8 mouse cellular contexts compared by ENCODE assay signal in genomic region chr7:141638077-141638476, GRCm38 (mm10). TPM values are rescaled to one million over a fixed set of nuclear protein-coding genes. Genes with fewer than 3 reads are reported as not detected.
DNase-seq lines count a peak whose midpoint lies in the region; ATAC-seq and TF ChIP-seq lines count a peak whose summit lies in the region.
"Not testable (repeated sequence)": the region's sequence is repeated elsewhere in the genome, so short reads cannot be mapped to it uniquely, and the experiment has no call there.

No protein-coding gene starts in this region.

- ATAC-seq in forebrain, embryonic 11.5 days (replicated peaks; ENCODE audit: low FRiP score) = peak; percentile 22; the same call in 1 of the 2 replicates
- ATAC-seq in hindbrain, embryonic 15.5 days (ENCODE audit: low FRiP score, low read depth) = peak; percentile 63
- ATAC-seq in limb, embryonic 11.5 days (ENCODE audit: insufficient number of reproducible peaks, low FRiP score, low TSS enrichment, low read depth) = peak; percentile 64
- ATAC-seq in lung, embryonic 14.5 days (ENCODE audit: insufficient read depth) = peak; percentile 64
- ATAC-seq in midbrain, embryonic 16.5 days = 0 out of 2 replicates have a peak, but pooled peaks have one; percentile 47
- peak; percentile 38 for ATAC-seq in stomach, embryonic 15.5 days (ENCODE audit: insufficient read depth, low FRiP score, low read depth)

- not testable (repeated sequence) for H3K36me3 ChIP-seq in forebrain, embryonic 11.5 days (ENCODE audit: control insufficient read depth, insufficient read depth, low read length); hindbrain, embryonic 15.5 days; limb, embryonic 11.5 days (ENCODE audit: control insufficient read depth, insufficient read depth, low read length); midbrain, embryonic 16.5 days (ENCODE audit: control insufficient read depth, insufficient read depth, low read length)
- peaks cover 16% of the 10 kb centered on the region for H3K36me3 ChIP-seq in lung, embryonic 14.5 days (ENCODE audit: insufficient read depth)
- peaks cover 12% of the 10 kb centered on the region; the same call in 1 of the 2 replicates for H3K36me3 ChIP-seq in stomach, embryonic 15.5 days

- WGBS in forebrain, embryonic 11.5 days = 89% methylated on average over 1 of the region's 3 CpGs
- 100% methylated on average over 2 of the region's 3 CpGs for whole genome bisulfite sequencing in hindbrain, embryonic 15.5 days
- 98% methylated on average over 1 of the region's 3 CpGs for WGBS in limb, embryonic 11.5 days
- 93% methylated on average over 1 of the region's 3 CpGs for WGBS in lung, embryonic 14.5 days
- WGBS in midbrain, embryonic 16.5 days = 93% methylated on average over 1 of the region's 3 CpGs
- 95% methylated on average over 2 of the region's 3 CpGs for WGBS in stomach, embryonic 15.5 days

- H3K4me3 ChIP-seq in forebrain, embryonic 11.5 days (ENCODE audit: low read depth, low read length); hindbrain, embryonic 15.5 days; limb, embryonic 11.5 days (ENCODE audit: low read depth, low read length); lung, embryonic 14.5 days (ENCODE audit: low read depth, low read length); midbrain, embryonic 16.5 days (ENCODE audit: low read depth, low read length); stomach, embryonic 15.5 days (replicated peaks): not testable (repeated sequence)

- TF ChIP-seq CTCF in lung, embryonic 14.5 days (IDR thresholded peaks at IDR 0.05; ENCODE audit: low read depth) = not testable (repeated sequence)

- peak; percentile 7 to 13 for DNase-seq in B cell, adult 2 months
- not testable (repeated sequence) for DNase-seq in forebrain, embryonic 11.5 days (ENCODE audit: low spot score); limb, embryonic 11.5 days (ENCODE audit: low spot score); lung, embryonic 14.5 days
- peak; percentile 15 to 28 for DNase-seq in heart, adult 9 months (ENCODE audit: low spot score in 2 of 2)

- H3K4me1 ChIP-seq in forebrain, embryonic 11.5 days (replicated peaks; ENCODE audit: control insufficient read depth, insufficient read depth, low read length); hindbrain, embryonic 15.5 days (replicated peaks); limb, embryonic 11.5 days (ENCODE audit: control insufficient read depth, insufficient read depth, low read length); lung, embryonic 14.5 days (ENCODE audit: insufficient read depth); midbrain, embryonic 16.5 days (ENCODE audit: control insufficient read depth, insufficient read depth, low read length); stomach, embryonic 15.5 days: not testable (repeated sequence)

- H3K27ac ChIP-seq in forebrain, embryonic 11.5 days (ENCODE audit: low read depth, low read length); hindbrain, embryonic 15.5 days (replicated peaks); limb, embryonic 11.5 days (replicated peaks; ENCODE audit: low read depth, low read length); lung, embryonic 14.5 days (ENCODE audit: low read depth); midbrain, embryonic 16.5 days (ENCODE audit: low read length); stomach, embryonic 15.5 days: not testable (repeated sequence)

- not testable (repeated sequence) for H3K9me3 ChIP-seq in forebrain, embryonic 11.5 days (ENCODE audit: control insufficient read depth, low read length); hindbrain, embryonic 15.5 days; limb, embryonic 11.5 days (ENCODE audit: control insufficient read depth, low read length); lung, embryonic 14.5 days (ENCODE audit: low read depth, low read length); midbrain, embryonic 16.5 days (replicated peaks; ENCODE audit: control insufficient read depth, low read length, poor library complexity, severe bottlenecking); stomach, embryonic 15.5 days

- not testable (repeated sequence) for H3K4me2 ChIP-seq in forebrain, embryonic 11.5 days (ENCODE audit: low read depth, low read length, severe bottlenecking); hindbrain, embryonic 15.5 days; limb, embryonic 11.5 days (ENCODE audit: low read depth, severe bottlenecking); lung, embryonic 14.5 days; midbrain, embryonic 16.5 days (ENCODE audit: low read length); stomach, embryonic 15.5 days

- not testable (repeated sequence) for H3K27me3 ChIP-seq in forebrain, embryonic 11.5 days (ENCODE audit: control insufficient read depth, insufficient read depth, low read length); hindbrain, embryonic 15.5 days; limb, embryonic 11.5 days (ENCODE audit: control insufficient read depth, insufficient read depth, low read length); lung, embryonic 14.5 days (ENCODE audit: insufficient read depth, low read length); midbrain, embryonic 16.5 days (ENCODE audit: control insufficient read depth, insufficient read depth, low read depth, low read length); stomach, embryonic 15.5 days (replicated peaks)

- not testable (repeated sequence) for H3K9ac ChIP-seq in forebrain, embryonic 11.5 days (ENCODE audit: low read length); hindbrain, embryonic 15.5 days; limb, embryonic 11.5 days (ENCODE audit: low read length); lung, embryonic 14.5 days; midbrain, embryonic 16.5 days (ENCODE audit: low read depth, low read length); stomach, embryonic 15.5 days

RNA-seq across cellular contexts. Expression of gene Muc6, which starts 17.0 kb away (rescaled TPM):
- polyA plus RNA-seq in forebrain, embryonic 11.5 days (2014; fragmentation: Nextera tagmentation; extraction: Ambion mirVana) = 0.19 and 0.23 TPM in 2 replicates
- 0.25 and 0.26 TPM in 2 replicates for polyA plus RNA-seq in hindbrain, embryonic 15.5 days (2015; fragmentation: Nextera tagmentation; extraction: Ambion mirVana)
- 0.17 and 0.23 TPM in 2 replicates for polyA plus RNA-seq in limb, embryonic 11.5 days (2014; fragmentation: Nextera tagmentation; extraction: Ambion mirVana)
- 0.18 and 0.32 TPM in 2 replicates for polyA plus RNA-seq in lung, embryonic 14.5 days (2014; fragmentation: Nextera tagmentation; extraction: Ambion mirVana)
- polyA plus RNA-seq in midbrain, embryonic 16.5 days (2015; fragmentation: Nextera tagmentation; extraction: Ambion mirVana) = 0.23 and 0.26 TPM in 2 replicates
- polyA plus RNA-seq in stomach, embryonic 15.5 days (2015; fragmentation: Nextera tagmentation; extraction: Ambion mirVana) = 2.0 and 3.3 TPM in 2 replicates

RNA-seq across cellular contexts. Expression of gene Muc2, which starts 52.1 kb away (rescaled TPM):
- 0.15 and 0.67 TPM in 2 replicates for polyA plus RNA-seq in forebrain, embryonic 11.5 days (2014; fragmentation: Nextera tagmentation; extraction: Ambion mirVana)
- polyA plus RNA-seq in hindbrain, embryonic 15.5 days (2015; fragmentation: Nextera tagmentation; extraction: Ambion mirVana) = 0.22 and 0.29 TPM in 2 replicates
- polyA plus RNA-seq in limb, embryonic 11.5 days (2014; fragmentation: Nextera tagmentation; extraction: Ambion mirVana) = 0.27 and 0.56 TPM in 2 replicates
- polyA plus RNA-seq in lung, embryonic 14.5 days (2014; fragmentation: Nextera tagmentation; extraction: Ambion mirVana) = 0.09 TPM in 1 of 2 replicates, not detected in the other
- 0.16 and 0.67 TPM in 2 replicates for polyA plus RNA-seq in midbrain, embryonic 16.5 days (2015; fragmentation: Nextera tagmentation; extraction: Ambion mirVana)
- 2.7 and 2.8 TPM in 2 replicates for polyA plus RNA-seq in stomach, embryonic 15.5 days (2015; fragmentation: Nextera tagmentation; extraction: Ambion mirVana)
